Mouse (Mus musculus) embryonic fibroblast, embryonic 13.5 days (primary cell): ENCODE measurements at regions not wholly inside any gene's neighbourhood (a gene's known extent, or its start where the extent isn't known, plus 50 kb on each side); places are given as distances from the start of the nearest gene placed in this dataset.

Source experiments
- CTCF ChIP-seq: IDR thresholded peaks from 2 replicates; pipeline ENCODE4 v1.5.1; 2011; ENCODE audit warnings: mild to moderate bottlenecking, control low read depth, low read length, moderate library complexity, borderline replicate concordance; ENCODE audit not compliant: insufficient read depth
- POLR2A ChIP-seq: IDR thresholded peaks from 2 replicates; pipeline ENCODE4 v1.6.1; 2011; ENCODE audit warnings: low read depth, mild to moderate bottlenecking, control low read depth, low read length, moderate library complexity

DNA sequence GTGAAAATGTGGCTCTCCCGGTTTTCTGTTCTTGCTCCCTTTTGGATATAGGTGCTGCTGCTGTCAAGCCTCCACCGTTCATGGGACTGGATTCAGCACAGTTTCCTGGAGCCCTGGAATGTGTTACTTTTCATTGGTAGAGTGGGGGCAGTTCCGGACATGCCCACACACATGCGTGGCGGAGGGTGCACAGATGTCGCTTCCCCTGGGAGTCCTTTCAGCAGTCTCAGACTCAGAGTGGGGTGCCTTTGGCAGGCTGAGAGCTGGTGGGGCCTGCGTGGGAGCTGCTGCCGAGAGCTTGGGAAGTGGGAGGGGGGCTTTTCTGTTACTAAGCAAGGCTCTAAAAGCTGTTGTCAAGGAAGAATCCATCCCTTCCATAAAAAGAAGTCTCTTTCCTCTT is 274.3 kb downstream of the Emp1 start:
- TF ChIP-seq CTCF = no peak
- TF ChIP-seq POLR2A = no peak
